Mouse (Mus musculus): Measurements from ENCODE around the gene Zfp536.

GRCm38 (mm10) chr7:37718671-37719402 is 54.6 kb downstream of the Zfp536 start:
- TF ChIP-seq USF1 (IDR thresholded peaks at IDR 0.05; ENCODE audit: low read depth, low read length) (no peak), CTCF (conservative IDR thresholded peaks at IDR 0.05 in 1 of 2, IDR thresholded peaks at IDR 0.05 in 1 of 2; ENCODE audit: low read depth in 2 of 2, low read length in 2 of 2) (no peak), TCF12 (IDR thresholded peaks at IDR 0.05; ENCODE audit: low read depth, low read length) (no peak), ELF1 (IDR thresholded peaks at IDR 0.05; ENCODE audit: low read depth, low read length) (no peak), MAZ (IDR thresholded peaks at IDR 0.05; ENCODE audit: low read depth, low read length) (no peak), NRF1 (IDR thresholded peaks at IDR 0.05; ENCODE audit: low read depth, low read length) (no peak), POLR2AphosphoS2 (IDR thresholded peaks at IDR 0.05; ENCODE audit: low read depth, low read length) (no peak), POLR2A (IDR thresholded peaks at IDR 0.05; ENCODE audit: low read depth, low read length) (no peak), USF2 (conservative IDR thresholded peaks at IDR 0.05; ENCODE audit: low read depth, low read length) (no peak), GABPA (IDR thresholded peaks at IDR 0.05; ENCODE audit: insufficient replicate concordance, low read depth, low read length) (no peak), MYC (IDR thresholded peaks at IDR 0.05; ENCODE audit: low read depth, low read length) (no peak), MAFK (IDR thresholded peaks at IDR 0.05; ENCODE audit: insufficient replicate concordance, low read length) (no peak)

Measured in CH12.LX (cell line).